8 mouse cellular contexts compared by ENCODE assay signal in genomic region chr11:101658751-101659558, GRCm38 (mm10). TPM values are rescaled to one million over a fixed set of nuclear protein-coding genes. Genes with fewer than 3 reads are reported as not detected.
A peak's percentile ranks its signal among the peaks of the same experiment; 100 is the strongest.
DNase-seq lines count a peak whose midpoint lies in the region; ATAC-seq and TF ChIP-seq lines count a peak whose summit lies in the region.

No protein-coding gene starts in this region.

- TF ChIP-seq POLR2A in small intestine, adult 2 months (IDR thresholded peaks at IDR 0.05; ENCODE audit: low read depth, low read length), result no peak

- no peak for TF ChIP-seq CTCF in small intestine, adult 2 months (IDR thresholded peaks at IDR 0.05; ENCODE audit: extremely low read depth, insufficient read length, insufficient replicate concordance, low read depth, low read length)

- peak; percentile 43 for DNase-seq in cerebellum, adult 11 months
- no peak for DNase-seq in cerebellum, adult 9-11 months
- peak; percentile 55 for DNase-seq in adrenal gland, postnatal 25 days
- DNase-seq in heart, postnatal 4 days, result peak; percentile 79
- peak; percentile 32 to 60 for DNase-seq in layer of hippocampus, postnatal 36 days

- H3K4me1 ChIP-seq in megakaryocyte, embryonic 14.5 days, result peaks cover 39% of the 10 kb centered on the region
- peaks cover 15% of the 10 kb centered on the region; the same call in 1 of the 2 replicates for H3K4me1 ChIP-seq in small intestine, adult 2 months (ENCODE audit: control insufficient read depth, insufficient read depth, insufficient read length, low read length)

- 22% methylated on average over 10 of the region's 10 CpGs for WGBS in small intestine, adult 2 months

- no peaks in the 10 kb centered on the region for H3K36me3 ChIP-seq in megakaryocyte, embryonic 14.5 days (replicated peaks; ENCODE audit: low read length)
- no peaks in the 10 kb centered on the region for H3K36me3 ChIP-seq in small intestine, adult 2 months (ENCODE audit: control insufficient read depth, insufficient read depth, low read length)

- H3K27me3 ChIP-seq in megakaryocyte, embryonic 14.5 days (replicated peaks), result peaks cover 8% of the 10 kb centered on the region
- no peaks in the 10 kb centered on the region for H3K27me3 ChIP-seq in small intestine, adult 2 months (ENCODE audit: control insufficient read depth, insufficient read depth, low read length)

- peak overlapping the region; percentile 91 for H3K27ac ChIP-seq in small intestine, adult 2 months (ENCODE audit: insufficient read depth, low read depth, low read length)

- peak; percentile 71 for ATAC-seq in erythroblast, adult 5-6 weeks (replicated peaks; ENCODE audit: low FRiP score, poor library complexity, severe bottlenecking)

- peaks cover 6% of the 10 kb centered on the region; the same call in 1 of the 2 replicates for H3K9me3 ChIP-seq in megakaryocyte, embryonic 14.5 days

- peak overlapping the region; percentile 81 for H3K4me3 ChIP-seq in megakaryocyte, embryonic 14.5 days (replicated peaks)
- H3K4me3 ChIP-seq in small intestine, adult 2 months (ENCODE audit: low read depth, low read length), result no peak overlapping the region

RNA-seq across cellular contexts. Expression of gene Arl4d, which starts 6.4 kb away (rescaled TPM):
- total RNA-seq in adrenal gland, postnatal 25 days (2021), result 5.9 and 8.9 TPM in 2 replicates
- total RNA-seq in erythroblast, adult 5-6 weeks (2015; ENCODE audit: low replicate concordance), result not detected in 2 replicates
- 0.85 and 1.5 TPM in 2 replicates for total RNA-seq in erythroblast, adult 5-6 weeks (2017; ENCODE audit: low replicate concordance)
- total RNA-seq in heart, postnatal 4 days (2021), result 10 to 100 TPM; 17.9 to 20.5 TPM
- total RNA-seq in layer of hippocampus, postnatal 36 days (2021), result 10 to 100 TPM; 12.9 to 13.8 TPM
- 1.2 TPM in 1 of 2 replicates, not detected in the other for polyA plus RNA-seq in megakaryocyte, embryonic 14.5 days (2012; ENCODE audit: insufficient read depth, low replicate concordance)
- 7.6 and 27.9 TPM in 2 replicates for polyA plus RNA-seq in small intestine, adult 2 months (2012; rRNA removed)

RNA-seq across cellular contexts. Expression of gene Rdm1, which starts 32.0 kb away (rescaled TPM):
- total RNA-seq in adrenal gland, postnatal 25 days (2021), result 29.9 and 37.3 TPM in 2 replicates
- 6.7 and 18.6 TPM in 2 replicates for total RNA-seq in erythroblast, adult 5-6 weeks (2015; ENCODE audit: low replicate concordance)
- total RNA-seq in erythroblast, adult 5-6 weeks (2017; ENCODE audit: low replicate concordance), result 4.6 and 6.2 TPM in 2 replicates
- 10 to 100 TPM; 29.2 to 35.0 TPM for total RNA-seq in heart, postnatal 4 days (2021)
- 1 to 10 TPM; 6.7 to 9.4 TPM for total RNA-seq in layer of hippocampus, postnatal 36 days (2021)
- 3.8 TPM in 1 of 2 replicates, not detected in the other for polyA plus RNA-seq in megakaryocyte, embryonic 14.5 days (2012; ENCODE audit: insufficient read depth, low replicate concordance)
- polyA plus RNA-seq in small intestine, adult 2 months (2012; rRNA removed), result 6.3 and 12.4 TPM in 2 replicates

RNA-seq across cellular contexts. Expression of gene Gm11634, which starts 59.9 kb away (rescaled TPM):
- not detected in 2 replicates for total RNA-seq in adrenal gland, postnatal 25 days (2021)
- total RNA-seq in erythroblast, adult 5-6 weeks (2015; ENCODE audit: low replicate concordance), result not detected in 2 replicates
- not detected in 2 replicates for total RNA-seq in erythroblast, adult 5-6 weeks (2017; ENCODE audit: low replicate concordance)
- total RNA-seq in heart, postnatal 4 days (2021), result not detected
- not detected for total RNA-seq in layer of hippocampus, postnatal 36 days (2021)
- polyA plus RNA-seq in megakaryocyte, embryonic 14.5 days (2012; ENCODE audit: insufficient read depth, low replicate concordance), result not detected in 2 replicates
- polyA plus RNA-seq in small intestine, adult 2 months (2012; rRNA removed), result not detected in 2 replicates
